Mouse (Mus musculus): Measurements from ENCODE around the gene Lilrb4a. TPM values are rescaled to one million over a fixed set of nuclear protein-coding genes. Genes with fewer than 3 reads are reported as not detected.
"Not testable (repeated sequence)": the region's sequence is repeated elsewhere in the genome, so short reads cannot be mapped to it uniquely, and the experiment has no call there.

Gene Lilrb4a
- polyA plus RNA-seq (2015; fragmentation: Nextera tagmentation; extraction: Ambion mirVana), result 5.7 and 7.9 TPM in 2 replicates

- not testable (repeated sequence) for H3K9me3 ChIP-seq (replicated peaks; ENCODE audit: control insufficient read depth, low read length); H3K4me2 ChIP-seq (ENCODE audit: low read depth, low read length); H3K9ac ChIP-seq (ENCODE audit: low read length); H3K4me3 ChIP-seq (replicated peaks; ENCODE audit: low read length); H3K36me3 ChIP-seq (ENCODE audit: control insufficient read depth, insufficient read depth, low read length); H3K27ac ChIP-seq (ENCODE audit: low read length); H3K4me1 ChIP-seq (ENCODE audit: control insufficient read depth, insufficient read depth, low read length); H3K27me3 ChIP-seq (ENCODE audit: control insufficient read depth, insufficient read depth, low read length); ATAC-seq (ENCODE audit: insufficient read depth, low FRiP score)
- WGBS, result no CpG with 5 or more reads among the region's 2 CpGs
Observed at GRCm38 (mm10) chr10:51490691-51491090, at the start of gene Lilrb4a. Gene Lilrb4a (plus strand): TSS chr10:51490956.

- no peak overlapping the region for H3K9ac ChIP-seq (ENCODE audit: low read length)
- no peak for ATAC-seq (ENCODE audit: insufficient read depth, low FRiP score)
- no peaks in the 10 kb centered on the region for H3K36me3 ChIP-seq (ENCODE audit: control insufficient read depth, insufficient read depth, low read length)
- H3K9me3 ChIP-seq (replicated peaks; ENCODE audit: control insufficient read depth, low read length), result no peaks in the 10 kb centered on the region
- H3K4me2 ChIP-seq (ENCODE audit: low read depth, low read length), result no peak overlapping the region
- H3K4me1 ChIP-seq (ENCODE audit: control insufficient read depth, insufficient read depth, low read length), result no peaks in the 10 kb centered on the region
- no peak overlapping the region for H3K4me3 ChIP-seq (replicated peaks; ENCODE audit: low read length)
- H3K27me3 ChIP-seq (ENCODE audit: control insufficient read depth, insufficient read depth, low read length), result no peaks in the 10 kb centered on the region
- 78% methylated on average over 4 of the region's 4 CpGs for WGBS
- H3K27ac ChIP-seq (ENCODE audit: low read length), result no peak overlapping the region
Observed at GRCm38 (mm10) chr10:51451610-51452009, 39.1 kb upstream of the Lilrb4a start.

- no peaks in the 10 kb centered on the region for H3K36me3 ChIP-seq (ENCODE audit: control insufficient read depth, insufficient read depth, low read length)
- no peak overlapping the region for H3K27ac ChIP-seq (ENCODE audit: low read length)
- no peak overlapping the region for H3K9ac ChIP-seq (ENCODE audit: low read length)
- ATAC-seq (ENCODE audit: insufficient read depth, low FRiP score), result no peak
- 69% methylated on average over 1 of the region's 1 CpGs for WGBS
- no peaks in the 10 kb centered on the region for H3K9me3 ChIP-seq (replicated peaks; ENCODE audit: control insufficient read depth, low read length)
- H3K27me3 ChIP-seq (ENCODE audit: control insufficient read depth, insufficient read depth, low read length), result no peaks in the 10 kb centered on the region
- no peak overlapping the region for H3K4me2 ChIP-seq (ENCODE audit: low read depth, low read length)
- H3K4me3 ChIP-seq (replicated peaks; ENCODE audit: low read length), result no peak overlapping the region
- H3K4me1 ChIP-seq (ENCODE audit: control insufficient read depth, insufficient read depth, low read length), result no peaks in the 10 kb centered on the region
Observed at GRCm38 (mm10) chr10:51453616-51454298, 37.0 kb upstream of the Lilrb4a start.

DNA sequence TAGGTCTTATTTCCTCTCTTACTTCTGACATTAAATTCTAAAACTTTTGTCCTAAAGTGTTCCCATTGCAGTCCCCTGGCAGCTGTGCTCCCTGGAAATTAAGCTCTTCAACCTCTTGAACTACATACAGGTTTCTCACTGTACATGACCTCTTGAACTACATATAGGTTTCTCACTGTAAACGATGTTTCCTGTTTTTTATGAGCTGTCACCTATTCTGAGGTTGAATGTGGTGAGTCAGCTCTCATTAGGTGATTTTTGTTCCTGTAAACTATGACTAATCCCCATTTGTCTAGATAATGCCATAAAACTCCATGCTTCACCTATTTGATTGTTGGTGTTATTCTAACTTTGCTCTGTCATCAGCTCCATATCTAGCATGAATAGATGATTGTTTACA lies 36.4 kb upstream of the Lilrb4a start:
- H3K36me3 ChIP-seq (ENCODE audit: control insufficient read depth, insufficient read depth, low read length), result no peaks in the 10 kb centered on the region
- 47% methylated on average over 1 of the region's 1 CpGs for WGBS
- no peaks in the 10 kb centered on the region for H3K27me3 ChIP-seq (ENCODE audit: control insufficient read depth, insufficient read depth, low read length)
- no peaks in the 10 kb centered on the region for H3K9me3 ChIP-seq (replicated peaks; ENCODE audit: control insufficient read depth, low read length)
- ATAC-seq (ENCODE audit: insufficient read depth, low FRiP score), result no peak
- H3K4me3 ChIP-seq (replicated peaks; ENCODE audit: low read length), result no peak overlapping the region
- H3K4me2 ChIP-seq (ENCODE audit: low read depth, low read length), result no peak overlapping the region
- no peak overlapping the region for H3K27ac ChIP-seq (ENCODE audit: low read length)
- no peak overlapping the region for H3K9ac ChIP-seq (ENCODE audit: low read length)
- H3K4me1 ChIP-seq (ENCODE audit: control insufficient read depth, insufficient read depth, low read length), result no peaks in the 10 kb centered on the region

DNA sequence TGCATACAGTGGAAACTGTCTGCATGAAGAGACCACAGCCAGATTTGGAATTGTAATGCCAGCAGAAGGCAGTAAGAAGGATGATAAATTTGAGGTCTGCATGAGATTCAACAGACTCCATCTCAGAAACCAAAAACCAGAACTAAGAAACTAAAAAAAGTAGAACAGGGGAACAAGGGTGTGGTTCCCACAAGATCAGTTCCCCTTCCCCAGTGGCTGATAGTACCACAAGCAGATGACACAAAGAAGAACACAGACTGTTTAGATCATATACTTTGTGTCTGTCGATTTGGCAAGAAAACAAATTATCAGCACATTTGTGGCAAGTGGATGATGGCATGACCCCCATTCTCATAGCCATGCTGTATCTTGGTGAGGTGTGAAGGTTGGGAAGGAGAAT lies 35.0 kb upstream of the Lilrb4a start:
- no peak for ATAC-seq (ENCODE audit: insufficient read depth, low FRiP score)
- no peak overlapping the region for H3K4me3 ChIP-seq (replicated peaks; ENCODE audit: low read length)
- WGBS, result 82% methylated on average over 1 of the region's 1 CpGs

DNA sequence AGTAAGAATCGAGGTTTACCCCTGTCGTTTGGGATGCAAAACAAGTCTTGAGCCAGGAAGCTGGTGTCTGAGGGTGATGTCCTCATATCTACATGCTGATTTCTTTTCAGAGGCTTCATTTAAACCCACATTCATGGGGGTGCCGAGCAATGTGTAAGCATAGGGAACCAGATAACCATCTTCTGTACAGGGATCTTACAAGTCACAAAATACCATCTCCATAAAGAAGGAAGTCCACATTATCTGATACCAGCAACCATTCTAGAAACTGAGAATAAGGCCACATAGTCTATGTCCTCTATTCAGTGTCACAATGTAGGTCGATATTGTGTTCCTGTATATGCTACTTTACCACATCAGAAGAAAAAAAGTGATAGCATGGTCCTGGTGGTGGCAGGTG lies 34.4 kb upstream of the Lilrb4a start:
- Histone ChIP-seq H3K4me2 (ENCODE audit: low read depth, low read length) (no peak overlapping the region), H3K27ac (ENCODE audit: low read length) (no peak overlapping the region), H3K36me3 (ENCODE audit: control insufficient read depth, insufficient read depth, low read length) (no peaks in the 10 kb centered on the region), H3K4me1 (ENCODE audit: control insufficient read depth, insufficient read depth, low read length) (no peaks in the 10 kb centered on the region), H3K9me3 (replicated peaks; ENCODE audit: control insufficient read depth, low read length) (no peaks in the 10 kb centered on the region), H3K9ac (ENCODE audit: low read length) (no peak overlapping the region), H3K4me3 (replicated peaks; ENCODE audit: low read length) (no peak overlapping the region), H3K27me3 (ENCODE audit: control insufficient read depth, insufficient read depth, low read length) (no peaks in the 10 kb centered on the region)
- no peak for ATAC-seq (ENCODE audit: insufficient read depth, low FRiP score)
- whole genome bisulfite sequencing, result 73% methylated on average over 4 of the region's 4 CpGs

More for the DNA sequence above, 35.0 kb upstream of the Lilrb4a start:
- H3K9ac ChIP-seq (ENCODE audit: low read length), result no peak overlapping the region
- H3K36me3 ChIP-seq (ENCODE audit: control insufficient read depth, insufficient read depth, low read length), result no peaks in the 10 kb centered on the region
- H3K4me2 ChIP-seq (ENCODE audit: low read depth, low read length), result no peak overlapping the region
- no peaks in the 10 kb centered on the region for H3K27me3 ChIP-seq (ENCODE audit: control insufficient read depth, insufficient read depth, low read length)
- H3K9me3 ChIP-seq (replicated peaks; ENCODE audit: control insufficient read depth, low read length), result no peaks in the 10 kb centered on the region
- H3K4me1 ChIP-seq (ENCODE audit: control insufficient read depth, insufficient read depth, low read length), result no peaks in the 10 kb centered on the region
- H3K27ac ChIP-seq (ENCODE audit: low read length), result no peak overlapping the region

- H3K4me1 ChIP-seq (ENCODE audit: control insufficient read depth, insufficient read depth, low read length); H3K9me3 ChIP-seq (replicated peaks; ENCODE audit: control insufficient read depth, low read length); H3K36me3 ChIP-seq (ENCODE audit: control insufficient read depth, insufficient read depth, low read length); ATAC-seq (ENCODE audit: insufficient read depth, low FRiP score); H3K27ac ChIP-seq (ENCODE audit: low read length); H3K4me2 ChIP-seq (ENCODE audit: low read depth, low read length); H3K27me3 ChIP-seq (ENCODE audit: control insufficient read depth, insufficient read depth, low read length); H3K9ac ChIP-seq (ENCODE audit: low read length); H3K4me3 ChIP-seq (replicated peaks; ENCODE audit: low read length): not testable (repeated sequence)
- WGBS, result 54% methylated on average over 4 of the region's 4 CpGs
Observed at GRCm38 (mm10) chr10:51463800-51464199, 27.0 kb upstream of the Lilrb4a start.

DNA sequence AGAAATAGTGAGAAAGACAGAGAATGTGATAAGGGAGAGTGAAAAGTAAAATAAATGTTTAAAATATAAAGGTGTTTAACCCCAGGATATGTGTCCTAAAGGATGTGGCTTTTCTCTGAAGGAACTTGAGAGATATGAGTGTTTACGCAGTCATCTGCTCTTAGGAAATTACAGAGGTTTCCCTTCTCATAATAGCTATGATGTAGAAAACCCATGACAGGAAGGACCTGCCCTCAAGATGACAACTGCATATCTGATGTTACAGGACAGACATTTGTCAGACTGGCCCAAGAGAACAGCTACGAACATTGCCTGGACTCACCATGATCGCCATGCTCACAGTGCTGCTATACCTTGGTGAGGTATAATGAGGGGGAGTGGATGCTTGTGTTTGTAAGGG lies 10.4 kb upstream of the Lilrb4a start, which contains the start of the genes Gm49339 and Lilr4b:
Gm49339 (plus strand) TSS at position 216 of the 400 bp plus-strand sequence.
Lilr4b (plus strand) TSS at position 236 of the 400 bp plus-strand sequence.
- not testable (repeated sequence) for H3K27me3 ChIP-seq (ENCODE audit: control insufficient read depth, insufficient read depth, low read length); ATAC-seq (ENCODE audit: insufficient read depth, low FRiP score); H3K4me3 ChIP-seq (replicated peaks; ENCODE audit: low read length); H3K9ac ChIP-seq (ENCODE audit: low read length); H3K27ac ChIP-seq (ENCODE audit: low read length); H3K4me2 ChIP-seq (ENCODE audit: low read depth, low read length); H3K4me1 ChIP-seq (ENCODE audit: control insufficient read depth, insufficient read depth, low read length); H3K36me3 ChIP-seq (ENCODE audit: control insufficient read depth, insufficient read depth, low read length); H3K9me3 ChIP-seq (replicated peaks; ENCODE audit: control insufficient read depth, low read length)
- 85% methylated on average over 1 of the region's 3 CpGs for WGBS

DNA sequence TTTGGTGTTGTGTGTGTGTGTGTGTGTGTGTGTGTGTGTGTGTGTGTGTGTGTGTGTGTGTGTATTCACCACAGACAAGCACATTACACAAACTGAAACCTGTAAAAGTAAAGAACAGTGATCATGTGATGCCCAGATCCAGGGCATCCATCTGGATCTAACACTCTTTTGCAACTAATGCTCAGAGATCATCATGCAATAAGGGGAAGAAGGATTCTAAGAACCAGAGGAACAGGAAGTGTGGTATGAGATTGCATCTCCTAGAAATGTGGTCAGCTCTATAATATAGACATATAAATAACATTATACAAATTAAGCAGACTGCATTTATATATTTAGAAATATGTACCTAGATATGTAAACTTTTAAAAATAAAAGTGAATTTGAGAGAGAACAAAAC lies 29.3 kb downstream of the Lilrb4a start:
- Histone ChIP-seq H3K9me3 (replicated peaks; ENCODE audit: control insufficient read depth, low read length) (no peaks in the 10 kb centered on the region), H3K4me2 (ENCODE audit: low read depth, low read length) (no peak overlapping the region), H3K4me3 (replicated peaks; ENCODE audit: low read length) (no peak overlapping the region), H3K27me3 (ENCODE audit: control insufficient read depth, insufficient read depth, low read length) (no peaks in the 10 kb centered on the region), H3K9ac (ENCODE audit: low read length) (no peak overlapping the region), H3K4me1 (ENCODE audit: control insufficient read depth, insufficient read depth, low read length) (no peaks in the 10 kb centered on the region), H3K36me3 (ENCODE audit: control insufficient read depth, insufficient read depth, low read length) (no peaks in the 10 kb centered on the region), H3K27ac (ENCODE audit: low read length) (no peak overlapping the region)
- no peak for ATAC-seq (ENCODE audit: insufficient read depth, low FRiP score)
